Mouse (Mus musculus): Measurements from ENCODE around the gene Tmed8. TPM values are rescaled to one million over a fixed set of nuclear protein-coding genes. Genes with fewer than 3 reads are reported as not detected.

The Tmed8 gene
- polyA plus RNA-seq, 1 experiment from 2014 or later, result 2.6 TPM

DNA sequence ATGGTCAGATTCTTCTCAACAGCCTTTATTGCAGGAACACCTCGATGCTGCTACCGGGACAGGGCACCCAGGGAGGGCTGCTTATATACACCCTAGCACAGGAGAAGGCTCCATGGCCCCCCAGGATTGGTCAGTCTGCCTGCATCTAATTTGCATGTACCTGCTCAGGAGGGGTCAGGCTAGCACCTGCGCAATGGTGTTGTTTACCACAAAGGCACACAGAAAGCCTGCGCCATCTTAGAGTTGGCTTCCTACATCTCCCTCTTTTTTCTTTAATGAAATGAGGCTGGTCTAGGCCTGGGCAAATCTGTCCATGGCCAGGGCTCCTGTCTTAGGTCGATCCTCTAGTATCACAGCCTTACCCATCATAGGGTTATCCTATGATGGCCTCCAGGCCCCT is 50.8 kb downstream of the Tmed8 start:
- Histone ChIP-seq H3K27me3 (replicated peaks; ENCODE audit: control insufficient read depth, insufficient read depth, low read length) (no peaks in the 10 kb centered on the region), H3K9ac (ENCODE audit: low read length) (no peak overlapping the region), H3K36me3 (ENCODE audit: control insufficient read depth, insufficient read depth, low read length) (no peaks in the 10 kb centered on the region), H3K4me2 (ENCODE audit: low read length) (no peak overlapping the region), H3K9me3 (ENCODE audit: control insufficient read depth, low read length) (peaks cover 6% of the 10 kb centered on the region; the same call in 1 of the 2 replicates), H3K27ac (ENCODE audit: low read depth) (no peak overlapping the region), H3K4me3 (ENCODE audit: low read depth, low read length) (no peak overlapping the region), H3K4me1 (replicated peaks; ENCODE audit: control insufficient read depth, insufficient read depth, low read length) (peaks cover 5% of the 10 kb centered on the region; the same call in 1 of the 2 replicates)
- ATAC-seq (replicated peaks; ENCODE audit: low FRiP score, low TSS enrichment, low read depth) (no peak), DNase-seq (ENCODE audit: low spot score) (no peak)
- WGBS, result 98% methylated on average over 5 of the region's 5 CpGs

DNA sequence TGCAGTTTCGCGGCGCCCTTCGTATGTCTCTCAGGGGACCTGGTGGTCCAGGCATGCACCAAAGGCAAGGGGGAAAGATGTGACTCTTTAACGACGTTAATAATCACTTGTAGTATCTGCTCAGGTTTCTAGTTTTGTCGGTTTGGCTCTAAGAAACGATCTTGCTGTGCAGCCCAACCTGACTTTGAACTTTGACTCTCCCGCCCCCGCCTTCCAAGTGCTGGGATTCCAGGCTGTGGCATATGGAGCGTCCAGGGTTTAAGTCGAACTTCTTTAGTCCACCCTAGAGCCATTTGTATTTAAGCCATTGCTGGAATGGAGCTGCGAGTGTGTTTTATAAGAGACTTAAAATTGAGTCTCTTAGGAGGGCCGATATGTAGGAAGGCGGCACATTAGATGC is 52.1 kb downstream of the Tmed8 start:
- H3K27me3 ChIP-seq (replicated peaks; ENCODE audit: control insufficient read depth, insufficient read depth, low read length), result no peaks in the 10 kb centered on the region
- peaks cover 5% of the 10 kb centered on the region; the same call in 1 of the 2 replicates for H3K4me1 ChIP-seq (replicated peaks; ENCODE audit: control insufficient read depth, insufficient read depth, low read length)
- peak overlapping the region; percentile 69 for H3K4me3 ChIP-seq (ENCODE audit: low read depth, low read length)
- H3K9me3 ChIP-seq (ENCODE audit: control insufficient read depth, low read length), result peaks cover 6% of the 10 kb centered on the region; the same call in 1 of the 2 replicates
- no peak for DNase-seq (ENCODE audit: low spot score)
- H3K4me2 ChIP-seq (ENCODE audit: low read length), result peak overlapping the region; percentile 67
- H3K27ac ChIP-seq (ENCODE audit: low read depth), result peak overlapping the region; percentile 92
- peak overlapping the region; percentile 64 for H3K9ac ChIP-seq (ENCODE audit: low read length)
- no peaks in the 10 kb centered on the region for H3K36me3 ChIP-seq (ENCODE audit: control insufficient read depth, insufficient read depth, low read length)
- WGBS, result 26% methylated on average over 15 of the region's 15 CpGs
- no peak for ATAC-seq (replicated peaks; ENCODE audit: low FRiP score, low TSS enrichment, low read depth)

GRCm38 (mm10) chr12:87147395-87148089 is 52.7 kb downstream of the Tmed8 start, which contains the start of gene Pomt2:
Gene Pomt2 (minus strand): TSS chr12:87147968.
- H3K9me3 ChIP-seq (ENCODE audit: control insufficient read depth, low read length), result peaks cover 6% of the 10 kb centered on the region; the same call in 1 of the 2 replicates
- peak within 1 kb of the TSS; percentile 83 for H3K4me2 ChIP-seq (ENCODE audit: low read length)
- WGBS, result under 1% methylated on average over 61 of the region's 61 CpGs
- no peaks in the 10 kb centered on the region for H3K36me3 ChIP-seq (ENCODE audit: control insufficient read depth, insufficient read depth, low read length)
- H3K27ac ChIP-seq (ENCODE audit: low read depth), result peak within 1 kb of the TSS; percentile 92
- peak; percentile 95 for DNase-seq (ENCODE audit: low spot score)
- H3K9ac ChIP-seq (ENCODE audit: low read length), result peak within 1 kb of the TSS; percentile 64
- ATAC-seq (replicated peaks; ENCODE audit: low FRiP score, low TSS enrichment, low read depth), result peak; percentile 98
- H3K27me3 ChIP-seq (replicated peaks; ENCODE audit: control insufficient read depth, insufficient read depth, low read length), result no peaks in the 10 kb centered on the region
- H3K4me1 ChIP-seq (replicated peaks; ENCODE audit: control insufficient read depth, insufficient read depth, low read length), result peaks cover 5% of the 10 kb centered on the region; the same call in 1 of the 2 replicates
- peak within 1 kb of the TSS; percentile 69 for H3K4me3 ChIP-seq (ENCODE audit: low read depth, low read length)

GRCm38 (mm10) chr12:87146966-87147365 is 53.3 kb downstream of the Tmed8 start, which contains the start of gene Gstz1:
Gene Gstz1 (plus strand): TSS chr12:87147165.
- peak; percentile 89 for ATAC-seq (replicated peaks; ENCODE audit: low FRiP score, low TSS enrichment, low read depth)
- Histone ChIP-seq H3K27ac (ENCODE audit: low read depth) (peak within 1 kb of the TSS; percentile 92), H3K4me1 (replicated peaks; ENCODE audit: control insufficient read depth, insufficient read depth, low read length) (peaks cover 5% of the 10 kb centered on the region; the same call in 1 of the 2 replicates), H3K27me3 (replicated peaks; ENCODE audit: control insufficient read depth, insufficient read depth, low read length) (no peaks in the 10 kb centered on the region), H3K9me3 (ENCODE audit: control insufficient read depth, low read length) (peaks cover 6% of the 10 kb centered on the region; the same call in 1 of the 2 replicates), H3K4me3 (ENCODE audit: low read depth, low read length) (peak within 1 kb of the TSS; percentile 69), H3K36me3 (ENCODE audit: control insufficient read depth, insufficient read depth, low read length) (no peaks in the 10 kb centered on the region), H3K4me2 (ENCODE audit: low read length) (peak within 1 kb of the TSS; percentile 83), H3K9ac (ENCODE audit: low read length) (peak within 1 kb of the TSS; percentile 64)
- WGBS, result under 1% methylated on average over 27 of the region's 27 CpGs
- peak; percentile 90 for DNase-seq (ENCODE audit: low spot score)

DNA sequence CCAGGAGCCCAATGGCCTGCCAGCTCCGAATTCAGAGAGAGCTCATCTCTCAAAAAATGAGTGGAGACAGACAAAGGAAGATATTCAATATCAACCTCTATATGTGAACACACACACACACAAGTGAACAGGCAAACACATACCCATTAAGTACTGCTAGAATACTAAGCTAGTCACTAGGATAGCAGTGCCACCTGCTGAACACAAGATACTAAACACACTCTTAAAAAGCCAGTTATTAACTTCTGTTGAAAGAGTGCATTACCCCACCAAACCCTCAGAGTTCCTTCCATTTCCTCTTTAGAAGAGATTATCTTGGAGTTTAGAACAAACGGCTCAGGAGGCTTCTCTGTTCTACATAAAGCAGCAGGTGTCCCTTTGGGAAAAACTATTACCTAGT is 58.1 kb downstream of the Tmed8 start:
- Histone ChIP-seq H3K4me2 (ENCODE audit: low read length) (no peak overlapping the region), H3K4me1 (replicated peaks; ENCODE audit: control insufficient read depth, insufficient read depth, low read length) (peaks cover 5% of the 10 kb centered on the region; the same call in 1 of the 2 replicates), H3K27me3 (replicated peaks; ENCODE audit: control insufficient read depth, insufficient read depth, low read length) (no peaks in the 10 kb centered on the region), H3K36me3 (ENCODE audit: control insufficient read depth, insufficient read depth, low read length) (peaks cover 10% of the 10 kb centered on the region), H3K4me3 (ENCODE audit: low read depth, low read length) (no peak overlapping the region), H3K9ac (ENCODE audit: low read length) (no peak overlapping the region), H3K27ac (ENCODE audit: low read depth) (no peak overlapping the region), H3K9me3 (ENCODE audit: control insufficient read depth, low read length) (no peaks in the 10 kb centered on the region)
- DNase-seq (ENCODE audit: low spot score), result no peak
- no peak for ATAC-seq (replicated peaks; ENCODE audit: low FRiP score, low TSS enrichment, low read depth)
- WGBS, result 90% methylated on average over 2 of the region's 2 CpGs

GRCm38 (mm10) chr12:87138768-87139167 is 61.5 kb downstream of the Tmed8 start:
- Histone ChIP-seq H3K4me3 (ENCODE audit: low read depth, low read length) (no peak overlapping the region), H3K9ac (ENCODE audit: low read length) (no peak overlapping the region), H3K27me3 (replicated peaks; ENCODE audit: control insufficient read depth, insufficient read depth, low read length) (no peaks in the 10 kb centered on the region), H3K9me3 (ENCODE audit: control insufficient read depth, low read length) (no peaks in the 10 kb centered on the region), H3K4me2 (ENCODE audit: low read length) (no peak overlapping the region), H3K36me3 (ENCODE audit: control insufficient read depth, insufficient read depth, low read length) (peaks cover 29% of the 10 kb centered on the region), H3K4me1 (replicated peaks; ENCODE audit: control insufficient read depth, insufficient read depth, low read length) (no peaks in the 10 kb centered on the region), H3K27ac (ENCODE audit: low read depth) (no peak overlapping the region)
- ATAC-seq (replicated peaks; ENCODE audit: low FRiP score, low TSS enrichment, low read depth) (no peak), DNase-seq (ENCODE audit: low spot score) (no peak)
- WGBS, result 66% methylated on average over 2 of the region's 2 CpGs

DNA sequence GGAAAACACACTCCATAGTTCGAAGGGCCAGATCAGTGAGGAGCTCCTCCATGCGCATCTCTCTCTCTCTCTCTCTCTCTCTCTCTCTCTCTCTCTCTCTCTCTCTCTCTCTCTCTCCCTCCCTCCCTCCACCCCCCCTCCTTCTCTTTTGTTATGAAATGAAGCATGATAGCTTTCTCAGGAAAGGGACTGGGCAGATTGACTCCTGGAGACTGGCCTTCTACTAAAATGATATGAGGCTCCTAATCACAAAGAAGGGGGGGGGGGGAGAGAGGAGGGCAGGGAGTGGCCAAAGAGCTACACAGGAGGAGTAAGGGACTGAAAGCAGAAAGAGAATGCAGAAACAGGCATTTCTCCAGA is 61.9 kb downstream of the Tmed8 start:
- 66% methylated on average over 2 of the region's 2 CpGs for WGBS
- H3K36me3 ChIP-seq (ENCODE audit: control insufficient read depth, insufficient read depth, low read length), result peaks cover 32% of the 10 kb centered on the region

DNA sequence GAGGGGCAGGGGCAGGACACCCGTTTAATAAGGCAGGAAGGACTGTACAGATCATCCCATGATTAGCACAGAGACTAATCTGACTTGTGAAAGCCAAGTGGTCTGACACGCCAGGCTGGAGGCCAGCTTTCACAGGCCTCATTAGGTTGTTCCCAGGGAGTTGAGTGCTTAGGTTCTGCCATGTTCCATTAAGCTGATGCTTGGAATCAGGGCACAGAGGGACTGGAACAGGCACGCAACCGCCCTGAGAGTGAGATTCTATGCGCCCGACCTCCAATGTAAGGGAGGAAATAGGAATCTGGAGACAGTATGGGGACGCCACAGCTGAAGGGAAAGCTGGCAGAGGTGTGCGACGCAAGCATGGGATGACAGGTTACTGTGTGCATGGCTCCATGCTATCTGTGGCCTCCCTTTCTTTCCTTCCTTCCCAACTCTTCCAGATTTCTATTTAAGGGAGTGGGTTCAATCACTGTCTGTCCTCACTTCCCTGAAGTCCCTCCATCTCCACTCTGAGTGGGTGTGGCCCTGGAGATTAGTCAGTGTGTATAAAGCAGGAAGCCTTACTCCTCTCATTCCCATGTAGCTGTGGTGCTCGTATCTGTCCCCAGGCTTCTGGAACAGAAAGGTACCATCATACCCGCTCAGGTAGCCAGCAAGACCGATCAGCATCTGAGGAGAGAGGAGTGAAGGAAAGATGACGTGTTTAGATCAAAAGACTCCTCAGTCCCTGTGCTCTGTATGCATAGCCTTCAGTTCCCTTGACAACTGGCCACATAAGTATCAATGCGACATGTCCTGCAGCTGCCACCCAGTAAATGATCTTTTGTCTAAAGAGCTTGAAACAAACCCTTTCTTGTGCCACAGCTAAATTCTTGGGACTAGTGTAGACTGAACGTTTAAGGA is 62.6 kb downstream of the Tmed8 start:
- ATAC-seq (replicated peaks; ENCODE audit: low FRiP score, low TSS enrichment, low read depth), result no peak
- DNase-seq (ENCODE audit: low spot score), result no peak
- Histone ChIP-seq H3K27ac (ENCODE audit: low read depth) (no peak overlapping the region), H3K36me3 (ENCODE audit: control insufficient read depth, insufficient read depth, low read length) (peaks cover 34% of the 10 kb centered on the region), H3K9me3 (ENCODE audit: control insufficient read depth, low read length) (no peaks in the 10 kb centered on the region), H3K4me3 (ENCODE audit: low read depth, low read length) (no peak overlapping the region), H3K4me1 (replicated peaks; ENCODE audit: control insufficient read depth, insufficient read depth, low read length) (no peaks in the 10 kb centered on the region), H3K4me2 (ENCODE audit: low read length) (no peak overlapping the region), H3K9ac (ENCODE audit: low read length) (no peak overlapping the region), H3K27me3 (replicated peaks; ENCODE audit: control insufficient read depth, insufficient read depth, low read length) (no peaks in the 10 kb centered on the region)
- WGBS, result 86% methylated on average over 15 of the region's 15 CpGs

More for the DNA sequence above, 61.9 kb downstream of the Tmed8 start:
- no peak overlapping the region for H3K27ac ChIP-seq (ENCODE audit: low read depth)
- no peak overlapping the region for H3K9ac ChIP-seq (ENCODE audit: low read length)
- H3K4me3 ChIP-seq (ENCODE audit: low read depth, low read length), result no peak overlapping the region
- H3K4me2 ChIP-seq (ENCODE audit: low read length), result no peak overlapping the region
- no peaks in the 10 kb centered on the region for H3K9me3 ChIP-seq (ENCODE audit: control insufficient read depth, low read length)
- no peaks in the 10 kb centered on the region for H3K4me1 ChIP-seq (replicated peaks; ENCODE audit: control insufficient read depth, insufficient read depth, low read length)
- DNase-seq (ENCODE audit: low spot score) (no peak), ATAC-seq (replicated peaks; ENCODE audit: low FRiP score, low TSS enrichment, low read depth) (no peak)
- H3K27me3 ChIP-seq (replicated peaks; ENCODE audit: control insufficient read depth, insufficient read depth, low read length), result no peaks in the 10 kb centered on the region
